ENCODE assay signal across 31 mouse cellular contexts in genomic region chr4:10141238-10141934, GRCm38 (mm10).
DNase-seq lines count a peak whose midpoint lies in the region; ATAC-seq and TF ChIP-seq lines count a peak whose summit lies in the region.
"Had no signal": no experiment of that assay in that cellular context is flagged by ENCODE, and none has a peak within 500 bp of the region (broad histone marks: within the 10 kb centered on the region; RNA-seq: fewer than 3 reads in every experiment).

No protein-coding gene starts in this region.

- no peaks in the 10 kb centered on the region for H3K4me1 ChIP-seq in hindbrain, embryonic 14.5 days (replicated peaks; ENCODE audit: control insufficient read depth, insufficient read depth, low read length)
- no peaks in the 10 kb centered on the region for H3K4me1 ChIP-seq in hindbrain, postnatal 0 days (ENCODE audit: insufficient read depth, low read length)
- H3K4me1 ChIP-seq in stomach, embryonic 16.5 days (ENCODE audit: control insufficient read depth, insufficient read depth, low read length), result no peaks in the 10 kb centered on the region
- H3K4me1 ChIP-seq in stomach, postnatal 0 days (replicated peaks; ENCODE audit: control insufficient read depth, insufficient read depth), result no peaks in the 10 kb centered on the region
- H3K4me1 ChIP-seq in kidney, embryonic 16.5 days (ENCODE audit: insufficient read depth, low read length), result no peaks in the 10 kb centered on the region
- no peaks in the 10 kb centered on the region for H3K4me1 ChIP-seq in forebrain, embryonic 14.5 days (ENCODE audit: control insufficient read depth, insufficient read depth, low read length)
- H3K4me1 ChIP-seq: embryonic facial prominence, embryonic 13.5 days; hindbrain, embryonic 12.5 days; limb, embryonic 15.5 days; liver, embryonic 13.5 days; megakaryocyte, embryonic 14.5 days; midbrain, embryonic 12.5 days; neural tube, embryonic 12.5 days had no signal

- peak; percentile 18 for DNase-seq in hindbrain, embryonic 14.5 days (ENCODE audit: low spot score)
- no peak for DNase-seq in hindbrain, postnatal 0 days (ENCODE audit: low spot score)
- no peak for DNase-seq in stomach, postnatal 0 days (ENCODE audit: low spot score)
- peak; percentile 44 for DNase-seq in yolk sac, embryonic 10.5 days (ENCODE audit: low spot score)
- DNase-seq in left cerebral cortex, postnatal 36 days (ENCODE audit: low spot score in 2 of 2), result no peak
- no peak for DNase-seq in forebrain, embryonic 14.5 days (ENCODE audit: low spot score)
- DNase-seq: adrenal gland, postnatal 25 days; cerebellum, adult 18-20 months; cerebellum, postnatal 10 days; gastrocnemius, postnatal 14 days; heart, postnatal 36 days; layer of hippocampus, postnatal 36 days; liver, embryonic 13.5 days; lung, adult 18-20 months; lung, postnatal 4 days; thymus, postnatal 25 days had no signal

- no peaks in the 10 kb centered on the region for H3K9me3 ChIP-seq in hindbrain, embryonic 14.5 days (ENCODE audit: control insufficient read depth, low read length)
- no peaks in the 10 kb centered on the region for H3K9me3 ChIP-seq in hindbrain, postnatal 0 days (ENCODE audit: low read length)
- no peaks in the 10 kb centered on the region for H3K9me3 ChIP-seq in stomach, embryonic 16.5 days (replicated peaks; ENCODE audit: control insufficient read depth, low read length)
- H3K9me3 ChIP-seq in stomach, postnatal 0 days (ENCODE audit: control insufficient read depth, low read length), result no peaks in the 10 kb centered on the region
- no peaks in the 10 kb centered on the region for H3K9me3 ChIP-seq in kidney, embryonic 16.5 days (ENCODE audit: low read length)
- H3K9me3 ChIP-seq in forebrain, embryonic 14.5 days (replicated peaks; ENCODE audit: control insufficient read depth, low read length), result no peaks in the 10 kb centered on the region
- H3K9me3 ChIP-seq: embryonic facial prominence, embryonic 13.5 days; G1E; hindbrain, embryonic 12.5 days; limb, embryonic 15.5 days; midbrain, embryonic 12.5 days; neural tube, embryonic 12.5 days had no signal

- H3K27ac ChIP-seq in hindbrain, embryonic 14.5 days, result no peak overlapping the region
- no peak overlapping the region for H3K27ac ChIP-seq in hindbrain, postnatal 0 days
- no peak overlapping the region for H3K27ac ChIP-seq in stomach, embryonic 16.5 days (ENCODE audit: low read length)
- H3K27ac ChIP-seq in stomach, postnatal 0 days (replicated peaks), result no peak overlapping the region
- no peak overlapping the region for H3K27ac ChIP-seq in kidney, embryonic 16.5 days (ENCODE audit: low read length)
- no peak overlapping the region for H3K27ac ChIP-seq in forebrain, embryonic 14.5 days (ENCODE audit: low read depth, low read length)
- H3K27ac ChIP-seq: embryonic facial prominence, embryonic 13.5 days; hindbrain, embryonic 12.5 days; layer of hippocampus, adult 2 months; limb, embryonic 10.5 days; limb, embryonic 15.5 days; liver, embryonic 13.5 days; midbrain, embryonic 12.5 days; neural tube, embryonic 12.5 days had no signal

- no peaks in the 10 kb centered on the region for H3K27me3 ChIP-seq in hindbrain, embryonic 14.5 days (ENCODE audit: control insufficient read depth, insufficient read depth, low read length)
- H3K27me3 ChIP-seq in hindbrain, postnatal 0 days (ENCODE audit: insufficient read depth, low read length), result no peaks in the 10 kb centered on the region
- no peaks in the 10 kb centered on the region for H3K27me3 ChIP-seq in stomach, embryonic 16.5 days (ENCODE audit: control insufficient read depth, insufficient read depth, low read length)
- H3K27me3 ChIP-seq in stomach, postnatal 0 days (ENCODE audit: control insufficient read depth, insufficient read depth, low read length), result no peaks in the 10 kb centered on the region
- no peaks in the 10 kb centered on the region for H3K27me3 ChIP-seq in kidney, embryonic 16.5 days (ENCODE audit: insufficient read depth, low read length)
- H3K27me3 ChIP-seq in forebrain, embryonic 14.5 days (replicated peaks; ENCODE audit: control insufficient read depth, insufficient read depth, low read length), result no peaks in the 10 kb centered on the region
- H3K27me3 ChIP-seq: embryonic facial prominence, embryonic 13.5 days; hindbrain, embryonic 12.5 days; liver, embryonic 13.5 days; megakaryocyte, embryonic 14.5 days; midbrain, embryonic 12.5 days; neural tube, embryonic 12.5 days had no signal

- H3K4me3 ChIP-seq in hindbrain, embryonic 14.5 days (replicated peaks; ENCODE audit: low read length), result no peak overlapping the region
- H3K4me3 ChIP-seq in hindbrain, postnatal 0 days (ENCODE audit: low read length), result no peak overlapping the region
- H3K4me3 ChIP-seq in stomach, embryonic 16.5 days (replicated peaks; ENCODE audit: low read length), result no peak overlapping the region
- no peak overlapping the region for H3K4me3 ChIP-seq in stomach, postnatal 0 days (ENCODE audit: low read depth, low read length)
- H3K4me3 ChIP-seq in kidney, embryonic 16.5 days (ENCODE audit: low read length), result no peak overlapping the region
- no peak overlapping the region for H3K4me3 ChIP-seq in forebrain, embryonic 14.5 days (ENCODE audit: low read depth, low read length)
- H3K4me3 ChIP-seq: embryonic facial prominence, embryonic 13.5 days; erythroblast, embryonic 14.5 days; hindbrain, embryonic 12.5 days; layer of hippocampus, adult 2 months; limb, embryonic 10.5 days; limb, embryonic 15.5 days; liver, embryonic 13.5 days; megakaryocyte, embryonic 14.5 days; midbrain, embryonic 12.5 days; myocyte; neural tube, embryonic 12.5 days had no signal

- 68% methylated on average over 6 of the region's 6 CpGs for WGBS in hindbrain, embryonic 14.5 days
- WGBS in hindbrain, postnatal 0 days, result 75% methylated on average over 6 of the region's 6 CpGs
- 66% methylated on average over 6 of the region's 6 CpGs for WGBS in stomach, embryonic 16.5 days
- WGBS in stomach, postnatal 0 days, result 56% methylated on average over 6 of the region's 6 CpGs
- WGBS in kidney, embryonic 16.5 days, result 58% methylated on average over 6 of the region's 6 CpGs
- 80% methylated on average over 6 of the region's 6 CpGs for WGBS in forebrain, embryonic 14.5 days

- no peak for ATAC-seq in hindbrain, embryonic 14.5 days (ENCODE audit: low FRiP score)
- no peak for ATAC-seq in hindbrain, postnatal 0 days
- ATAC-seq in stomach, embryonic 16.5 days (ENCODE audit: insufficient read depth, low FRiP score), result peak; percentile 60
- no peak for ATAC-seq in stomach, postnatal 0 days (ENCODE audit: low FRiP score, low TSS enrichment)
- ATAC-seq in kidney, embryonic 16.5 days (ENCODE audit: low FRiP score, low TSS enrichment), result peak; percentile 86
- no peak for ATAC-seq in forebrain, embryonic 14.5 days
- ATAC-seq: lung, postnatal 0 days had no signal

- TF ChIP-seq EP300 in stomach, postnatal 0 days (optimal IDR thresholded peaks at IDR 0.05), result no peak

- no peak for TF ChIP-seq CTCF in hindbrain, postnatal 0 days (IDR thresholded peaks at IDR 0.05; ENCODE audit: low read depth)
- no peak for TF ChIP-seq CTCF in stomach, postnatal 0 days (IDR thresholded peaks at IDR 0.05; ENCODE audit: low read depth)

- no peak overlapping the region for H3K9ac ChIP-seq in hindbrain, embryonic 14.5 days
- no peak overlapping the region for H3K9ac ChIP-seq in hindbrain, postnatal 0 days (replicated peaks; ENCODE audit: low read length)
- no peak overlapping the region for H3K9ac ChIP-seq in stomach, embryonic 16.5 days (ENCODE audit: low read length)
- H3K9ac ChIP-seq in stomach, postnatal 0 days (ENCODE audit: low read length), result no peak overlapping the region
- no peak overlapping the region for H3K9ac ChIP-seq in kidney, embryonic 16.5 days (replicated peaks; ENCODE audit: low read length)
- no peak overlapping the region for H3K9ac ChIP-seq in forebrain, embryonic 14.5 days (ENCODE audit: low read length)
- H3K9ac ChIP-seq: embryonic facial prominence, embryonic 13.5 days; hindbrain, embryonic 12.5 days; limb, embryonic 15.5 days; liver, embryonic 13.5 days; midbrain, embryonic 12.5 days; neural tube, embryonic 12.5 days had no signal

- no peaks in the 10 kb centered on the region for H3K36me3 ChIP-seq in hindbrain, embryonic 14.5 days (replicated peaks; ENCODE audit: control insufficient read depth, insufficient read depth)
- no peaks in the 10 kb centered on the region for H3K36me3 ChIP-seq in hindbrain, postnatal 0 days (ENCODE audit: insufficient read depth, low read length)
- no peaks in the 10 kb centered on the region for H3K36me3 ChIP-seq in stomach, embryonic 16.5 days (ENCODE audit: control insufficient read depth, insufficient read depth, low read length)
- no peaks in the 10 kb centered on the region for H3K36me3 ChIP-seq in stomach, postnatal 0 days (ENCODE audit: control insufficient read depth, insufficient read depth, low read length)
- no peaks in the 10 kb centered on the region for H3K36me3 ChIP-seq in kidney, embryonic 16.5 days (ENCODE audit: insufficient read depth, low read length)
- H3K36me3 ChIP-seq in forebrain, embryonic 14.5 days (ENCODE audit: control insufficient read depth, insufficient read depth, low read length), result no peaks in the 10 kb centered on the region
- H3K36me3 ChIP-seq: embryonic facial prominence, embryonic 13.5 days; G1E; hindbrain, embryonic 12.5 days; limb, embryonic 10.5 days; limb, embryonic 15.5 days; liver, embryonic 13.5 days; midbrain, embryonic 12.5 days; neural tube, embryonic 12.5 days had no signal

- H3K4me2 ChIP-seq in hindbrain, embryonic 14.5 days (replicated peaks), result no peak overlapping the region
- no peak overlapping the region for H3K4me2 ChIP-seq in hindbrain, postnatal 0 days (ENCODE audit: low read depth, low read length)
- no peak overlapping the region for H3K4me2 ChIP-seq in stomach, embryonic 16.5 days (ENCODE audit: low read depth, low read length)
- H3K4me2 ChIP-seq in stomach, postnatal 0 days (replicated peaks; ENCODE audit: low read depth), result no peak overlapping the region
- H3K4me2 ChIP-seq in kidney, embryonic 16.5 days (replicated peaks; ENCODE audit: low read depth, low read length), result no peak overlapping the region
- no peak overlapping the region for H3K4me2 ChIP-seq in forebrain, embryonic 14.5 days (ENCODE audit: low read length)
- H3K4me2 ChIP-seq: embryonic facial prominence, embryonic 13.5 days; heart, embryonic 11.5 days; hindbrain, embryonic 12.5 days; limb, embryonic 15.5 days; liver, embryonic 13.5 days; midbrain, embryonic 12.5 days; neural tube, embryonic 12.5 days had no signal

- intact Hi-C loops in left cerebral cortex, postnatal 36 days (cut with DNase I), result no loop called here

Comparison
In these comparisons a context has a peak if more than half of its experiments do, and no peak if none do; other contexts are left out.
1. ATAC-seq: peak in stomach, embryonic 16.5 days (single experiment) and kidney, embryonic 16.5 days (single experiment); none in hindbrain, embryonic 14.5 days (single experiment), hindbrain, postnatal 0 days (single experiment), stomach, postnatal 0 days (single experiment) and forebrain, embryonic 14.5 days (single experiment).
2. DNase-seq: peak in hindbrain, embryonic 14.5 days (single experiment) and yolk sac, embryonic 10.5 days (single experiment); none in hindbrain, postnatal 0 days (single experiment), stomach, postnatal 0 days (single experiment), left cerebral cortex, postnatal 36 days (0 of 2) and forebrain, embryonic 14.5 days (single experiment).